Mouse (Mus musculus): Measurements from ENCODE around the gene Slc22a14.

DNA sequence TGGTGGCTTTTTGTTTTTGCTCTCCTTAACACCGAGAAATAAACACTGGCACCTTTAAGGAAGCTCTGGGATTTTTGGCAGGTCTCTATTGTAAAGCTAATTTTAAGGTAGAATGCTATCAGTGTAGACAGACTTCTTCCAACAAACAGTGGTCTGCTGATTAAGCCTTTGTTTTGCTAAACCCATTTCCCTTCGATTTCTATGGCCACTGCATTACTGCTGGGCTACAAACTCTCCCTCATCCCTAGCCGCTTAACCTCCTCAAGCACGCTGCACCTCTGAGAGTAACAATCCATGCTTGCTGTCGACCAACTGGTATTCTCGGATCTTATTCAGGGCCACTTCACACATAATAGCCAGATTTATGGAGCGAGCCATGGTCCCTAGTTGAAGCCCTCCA lies 44.4 kb downstream of the Slc22a14 start:
- TF ChIP-seq MAX (IDR thresholded peaks at IDR 0.05; ENCODE audit: low read length) = no peak
- no peak for TF ChIP-seq EP300 (IDR thresholded peaks at IDR 0.05; ENCODE audit: low read depth in 1 of 2, low read length in 2 of 2)
- TF ChIP-seq CTCF (IDR thresholded peaks at IDR 0.05 in 2 of 3, conservative IDR thresholded peaks at IDR 0.05 in 1 of 3; ENCODE audit: control insufficient read depth in 1 of 3, insufficient read depth in 1 of 3, low read depth in 2 of 3, low read length in 3 of 3, poor library complexity in 1 of 3, severe bottlenecking in 1 of 3) = no peak
- TF ChIP-seq BHLHE40 (IDR thresholded peaks at IDR 0.05; ENCODE audit: borderline replicate concordance, low read depth, low read length) = no peak
- no peak for TF ChIP-seq POLR2AphosphoS5 (IDR thresholded peaks at IDR 0.05; ENCODE audit: borderline replicate concordance, low read depth, low read length)
- TF ChIP-seq MXI1 (IDR thresholded peaks at IDR 0.05; ENCODE audit: low read depth, low read length) = no peak
- no peak for TF ChIP-seq TBP (IDR thresholded peaks at IDR 0.05; ENCODE audit: low read depth, low read length)
- TF ChIP-seq RCOR1 (IDR thresholded peaks at IDR 0.05; ENCODE audit: low read depth, low read length) = no peak
- TF ChIP-seq MAZ (IDR thresholded peaks at IDR 0.05; ENCODE audit: low read depth, low read length) = no peak
